Mouse (Mus musculus) bone marrow macrophage, adult 2 months (primary cell): ENCODE data around the gene Arl5b. TPM values are rescaled to one million over a fixed set of nuclear protein-coding genes. Genes with fewer than 3 reads are reported as not detected.

Experiments used
- H3K27ac ChIP-seq: 2 replicates; pipeline ENCODE4 v1.5.1; 2012; ENCODE audit warnings: low read depth, low read length; ENCODE audit not compliant: insufficient read depth
- H3K4me1 ChIP-seq: 2 replicates; pipeline ENCODE4 v1.6.1; 2012; ENCODE audit warnings: low read length; ENCODE audit not compliant: control insufficient read depth, insufficient read depth
- H3K4me3 ChIP-seq: 2 replicates; pipeline ENCODE4 v1.5.1; 2012; ENCODE audit warnings: mild to moderate bottlenecking, low read length, moderate library complexity; ENCODE audit not compliant: insufficient read depth
- CTCF ChIP-seq: IDR thresholded peaks from 2 replicates; pipeline ENCODE4 v1.5.1; 2012; ENCODE audit warnings: low read depth, mild to moderate bottlenecking, low read length, moderate library complexity
- POLR2A ChIP-seq: IDR thresholded peaks from 2 replicates; pipeline ENCODE4 v1.6.1; 2012; ENCODE audit warnings: mild to moderate bottlenecking, low read depth, low read length, borderline replicate concordance
- polyA plus RNA-seq: library from polyadenylated mRNA; stranded (reverse); fragments of >200 nt; gene quantifications from 2 replicates; pipeline ENCODE4 v1.2.4, GENCODE M21; 2012; ENCODE audit not compliant: missing spikeins, insufficient read depth, insufficient read length

Arl5b gene
- polyA plus RNA-seq, 1 experiment, result 9.7 TPM

- Histone ChIP-seq H3K4me3 (no peak overlapping the region), H3K4me1 (peaks cover 5% of the 10 kb centered on the region), H3K27ac (no peak overlapping the region)
- TF ChIP-seq POLR2A (no peak), CTCF (no peak)
Measured at GRCm38 (mm10) chr2:15058227-15058626, 9.0 kb downstream of the Arl5b start.

- H3K4me3 ChIP-seq, result no peak overlapping the region
- no peak for TF ChIP-seq CTCF
- no peak for TF ChIP-seq POLR2A
- H3K27ac ChIP-seq, result no peak overlapping the region
- H3K4me1 ChIP-seq, result no peaks in the 10 kb centered on the region
Measured at GRCm38 (mm10) chr2:15060856-15061255, 11.7 kb downstream of the Arl5b start.

- H3K4me1 ChIP-seq, result no peaks in the 10 kb centered on the region
- no peak for TF ChIP-seq CTCF
- TF ChIP-seq POLR2A, result no peak
- no peak overlapping the region for H3K27ac ChIP-seq
- H3K4me3 ChIP-seq, result no peak overlapping the region
Measured at GRCm38 (mm10) chr2:15063815-15064214, 14.6 kb downstream of the Arl5b start.

- Histone ChIP-seq H3K4me3 (no peak overlapping the region), H3K27ac (no peak overlapping the region), H3K4me1 (no peaks in the 10 kb centered on the region)
- TF ChIP-seq POLR2A, result no peak
- TF ChIP-seq CTCF, result no peak
Measured at GRCm38 (mm10) chr2:15064380-15065269, 15.4 kb downstream of the Arl5b start.

- H3K27ac ChIP-seq, result no peak overlapping the region
- TF ChIP-seq POLR2A, result no peak
- TF ChIP-seq CTCF, result no peak
- H3K4me3 ChIP-seq, result no peak overlapping the region
- no peaks in the 10 kb centered on the region for H3K4me1 ChIP-seq
Measured at GRCm38 (mm10) chr2:15065447-15065846, 16.3 kb downstream of the Arl5b start.

GRCm38 (mm10) chr2:15067091-15067490, 17.9 kb downstream of the Arl5b start:
- TF ChIP-seq CTCF (no peak), POLR2A (no peak)
- no peaks in the 10 kb centered on the region for H3K4me1 ChIP-seq
- H3K4me3 ChIP-seq, result no peak overlapping the region
- H3K27ac ChIP-seq, result no peak overlapping the region

- no peak overlapping the region for H3K27ac ChIP-seq
- H3K4me3 ChIP-seq, result no peak overlapping the region
- TF ChIP-seq POLR2A (no peak), CTCF (no peak)
- H3K4me1 ChIP-seq, result no peaks in the 10 kb centered on the region
Measured at GRCm38 (mm10) chr2:15083702-15084101, 34.5 kb downstream of the Arl5b start.

GRCm38 (mm10) chr2:15087308-15087707, 38.1 kb downstream of the Arl5b start:
- TF ChIP-seq POLR2A, result no peak
- TF ChIP-seq CTCF, result no peak
- Histone ChIP-seq H3K27ac (no peak overlapping the region), H3K4me3 (no peak overlapping the region), H3K4me1 (no peaks in the 10 kb centered on the region)

- Histone ChIP-seq H3K27ac (no peak overlapping the region), H3K4me1 (no peaks in the 10 kb centered on the region), H3K4me3 (no peak overlapping the region)
- TF ChIP-seq CTCF, result no peak
- no peak for TF ChIP-seq POLR2A
Measured at GRCm38 (mm10) chr2:15096514-15097090, 47.4 kb downstream of the Arl5b start.

GRCm38 (mm10) chr2:15104386-15104785, 55.2 kb downstream of the Arl5b start:
- no peak for TF ChIP-seq POLR2A
- no peak for TF ChIP-seq CTCF
- Histone ChIP-seq H3K27ac (no peak overlapping the region), H3K4me1 (no peaks in the 10 kb centered on the region), H3K4me3 (no peak overlapping the region)

- Histone ChIP-seq H3K4me1 (no peaks in the 10 kb centered on the region), H3K27ac (no peak overlapping the region), H3K4me3 (no peak overlapping the region)
- TF ChIP-seq CTCF, result no peak
- TF ChIP-seq POLR2A, result no peak
Measured at GRCm38 (mm10) chr2:15111290-15111689, 62.1 kb downstream of the Arl5b start.
